Mouse (Mus musculus) left cerebral cortex, adult 18-20 months (tissue): Measurements from ENCODE around the gene Cd3e. TPM values are rescaled to one million over a fixed set of nuclear protein-coding genes. Genes with fewer than 3 reads are reported as not detected.
A peak's percentile ranks its signal among the peaks of the same experiment; 100 is the strongest.
"Not testable (repeated sequence)": the region's sequence is repeated elsewhere in the genome, so short reads cannot be mapped to it uniquely, and the experiment has no call there.

ENCODE experiments used
- DNase-seq, 2 experiments: peaks; one replicate each; pipeline ENCODE4 v3.0.0; 2021 to 2022; ENCODE audit warnings: low spot score in 2 of 2, mixed read lengths in 1 of 2
- long read RNA-seq, 2 experiments: library from polyadenylated mRNA; stranded (forward); transcript quantifications; one replicate each; pipeline ENCODE4 v2.0.0; 2021
- total RNA-seq, 2 experiments: library from RNA; stranded (reverse); gene quantifications; 2 replicates each; pipeline ENCODE4 v1.2.3; 2021

Cd3e gene
- total RNA-seq = not detected
- long read RNA-seq, experiment 1 = 0 reads
- long read RNA-seq, experiment 2 = 0 reads

GRCm38 (mm10) chr9:45009180-45010078 lies at the start of gene Cd3e:
Gene Cd3e (minus strand): TSS chr9:45009627.
- DNase-seq = no peak

GRCm38 (mm10) chr9:45058304-45058940 lies 49.0 kb upstream of the Cd3e start:
- no peak for DNase-seq

- DNase-seq = peak; percentile 81 to 87
Measured at GRCm38 (mm10) chr9:45055082-45055713, 45.8 kb upstream of the Cd3e start, which contains the start of gene Mpzl3. Gene Mpzl3 (plus strand): TSS chr9:45055186.

- DNase-seq = no peak
Measured at GRCm38 (mm10) chr9:45050301-45050700, 40.9 kb upstream of the Cd3e start.

- no peak for DNase-seq
Measured at GRCm38 (mm10) chr9:45049731-45050130, 40.3 kb upstream of the Cd3e start.

- no peak for DNase-seq
Measured at GRCm38 (mm10) chr9:45048511-45048910, 39.1 kb upstream of the Cd3e start.

- no peak for DNase-seq
Measured at GRCm38 (mm10) chr9:45046973-45047372, 37.5 kb upstream of the Cd3e start.

GRCm38 (mm10) chr9:45042947-45043346 lies 33.5 kb upstream of the Cd3e start:
- DNase-seq = no peak

GRCm38 (mm10) chr9:45042056-45042720 lies 32.8 kb upstream of the Cd3e start:
- no peak for DNase-seq

- DNase-seq = no peak
Measured at GRCm38 (mm10) chr9:45041131-45041838, 31.9 kb upstream of the Cd3e start.

- no peak for DNase-seq
Measured at GRCm38 (mm10) chr9:45040066-45040845, 30.8 kb upstream of the Cd3e start.

GRCm38 (mm10) chr9:45039499-45039898 lies 30.1 kb upstream of the Cd3e start, which contains the start of gene Mpzl2:
Gene Mpzl2 (plus strand): TSS chr9:45039799.
- DNase-seq = no peak

GRCm38 (mm10) chr9:45037803-45038202 lies 28.4 kb upstream of the Cd3e start:
- DNase-seq = not testable (repeated sequence)

- no peak for DNase-seq
Measured at GRCm38 (mm10) chr9:45034526-45034925, 25.1 kb upstream of the Cd3e start.

- no peak for DNase-seq
Measured at GRCm38 (mm10) chr9:45032261-45032660, 22.8 kb upstream of the Cd3e start.

GRCm38 (mm10) chr9:45030341-45030740 lies 20.9 kb upstream of the Cd3e start:
- no peak for DNase-seq

- no peak for DNase-seq
Measured at GRCm38 (mm10) chr9:45027376-45027775, 17.9 kb upstream of the Cd3e start.

- DNase-seq = no peak
Measured at GRCm38 (mm10) chr9:45024187-45024586, 14.8 kb upstream of the Cd3e start.

GRCm38 (mm10) chr9:45023638-45024037 lies 14.2 kb upstream of the Cd3e start:
- no peak for DNase-seq

GRCm38 (mm10) chr9:45022800-45023199 lies 13.4 kb upstream of the Cd3e start:
- DNase-seq = peak; percentile 59 to 67
